Mouse (Mus musculus): ENCODE data around the gene Gm12166. TPM values are rescaled to one million over a fixed set of nuclear protein-coding genes. Genes with fewer than 3 reads are reported as not detected.

Gm12166 gene
- polyA plus RNA-seq, 1 experiment from 2014 or later: 2.6 TPM

GRCm38 (mm10) chr11:46083835-46084444 is 31.8 kb upstream of the Gm12166 start:
- no peak overlapping the region for H3K27ac ChIP-seq
- H3K9me3 ChIP-seq (replicated peaks): no peaks in the 10 kb centered on the region
- no peaks in the 10 kb centered on the region for H3K36me3 ChIP-seq (ENCODE audit: poor library complexity, severe bottlenecking)
- 93% methylated on average over 11 of the region's 11 CpGs for WGBS
- H3K9ac ChIP-seq: no peak overlapping the region
- H3K4me3 ChIP-seq: no peak overlapping the region
- ATAC-seq: no peak
- H3K4me2 ChIP-seq: no peak overlapping the region
- H3K4me1 ChIP-seq: peaks cover 3% of the 10 kb centered on the region; the same call in 1 of the 2 replicates
- no peaks in the 10 kb centered on the region for H3K27me3 ChIP-seq

- no peak overlapping the region for H3K9ac ChIP-seq
- WGBS: 86% methylated on average over 3 of the region's 3 CpGs
- ATAC-seq: no peak
Observed at GRCm38 (mm10) chr11:46083405-46083804, 31.3 kb upstream of the Gm12166 start.

GRCm38 (mm10) chr11:46081075-46081474 is 29.0 kb upstream of the Gm12166 start:
- ATAC-seq: no peak
- no peak overlapping the region for H3K4me2 ChIP-seq
- H3K27ac ChIP-seq: no peak overlapping the region
- no peaks in the 10 kb centered on the region; the same call in 1 of the 2 replicates for H3K9me3 ChIP-seq (replicated peaks)
- H3K27me3 ChIP-seq: no peaks in the 10 kb centered on the region
- H3K4me1 ChIP-seq: peaks cover 3% of the 10 kb centered on the region; the same call in 1 of the 2 replicates
- H3K36me3 ChIP-seq (ENCODE audit: poor library complexity, severe bottlenecking): peaks cover 17% of the 10 kb centered on the region; the same call in 1 of the 2 replicates
- no peak overlapping the region for H3K9ac ChIP-seq
- 85% methylated on average over 2 of the region's 2 CpGs for WGBS
- H3K4me3 ChIP-seq: no peak overlapping the region

More at GRCm38 (mm10) chr11:46083405-46083804, 31.3 kb upstream of the Gm12166 start:
- H3K27ac ChIP-seq: no peak overlapping the region
- no peaks in the 10 kb centered on the region for H3K9me3 ChIP-seq (replicated peaks)
- peaks cover 3% of the 10 kb centered on the region; the same call in 1 of the 2 replicates for H3K4me1 ChIP-seq
- no peak overlapping the region for H3K4me2 ChIP-seq
- no peaks in the 10 kb centered on the region for H3K27me3 ChIP-seq
- no peaks in the 10 kb centered on the region; the same call in 1 of the 2 replicates for H3K36me3 ChIP-seq (ENCODE audit: poor library complexity, severe bottlenecking)
- no peak overlapping the region for H3K4me3 ChIP-seq

- no peaks in the 10 kb centered on the region for H3K4me1 ChIP-seq
- ATAC-seq: no peak
- H3K36me3 ChIP-seq (ENCODE audit: poor library complexity, severe bottlenecking): peaks cover 17% of the 10 kb centered on the region; the same call in 1 of the 2 replicates
- H3K4me3 ChIP-seq: no peak overlapping the region
- H3K9me3 ChIP-seq (replicated peaks): no peaks in the 10 kb centered on the region; the same call in 1 of the 2 replicates
- 90% methylated on average over 7 of the region's 7 CpGs for whole genome bisulfite sequencing
- no peak overlapping the region for H3K9ac ChIP-seq
- no peak overlapping the region for H3K27ac ChIP-seq
- no peaks in the 10 kb centered on the region for H3K27me3 ChIP-seq
- no peak overlapping the region for H3K4me2 ChIP-seq
Observed at GRCm38 (mm10) chr11:46077732-46078375, 25.7 kb upstream of the Gm12166 start.

- H3K27me3 ChIP-seq: no peaks in the 10 kb centered on the region
- H3K4me1 ChIP-seq: no peaks in the 10 kb centered on the region
- no peak overlapping the region for H3K9ac ChIP-seq
- H3K4me3 ChIP-seq: no peak overlapping the region
- no peaks in the 10 kb centered on the region; the same call in 1 of the 2 replicates for H3K9me3 ChIP-seq (replicated peaks)
- no peak for ATAC-seq
- H3K36me3 ChIP-seq (ENCODE audit: poor library complexity, severe bottlenecking): peaks cover 17% of the 10 kb centered on the region; the same call in 1 of the 2 replicates
- 97% methylated on average over 5 of the region's 5 CpGs for WGBS
- no peak overlapping the region for H3K27ac ChIP-seq
- no peak overlapping the region for H3K4me2 ChIP-seq
Observed at GRCm38 (mm10) chr11:46077304-46077703, 25.2 kb upstream of the Gm12166 start.

GRCm38 (mm10) chr11:46076442-46077158 is 24.5 kb upstream of the Gm12166 start:
- Histone ChIP-seq H3K4me1 (no peaks in the 10 kb centered on the region), H3K9ac (no peak overlapping the region), H3K9me3 (replicated peaks) (no peaks in the 10 kb centered on the region; the same call in 1 of the 2 replicates), H3K4me2 (no peak overlapping the region), H3K27me3 (no peaks in the 10 kb centered on the region), H3K36me3 (ENCODE audit: poor library complexity, severe bottlenecking) (peaks cover 17% of the 10 kb centered on the region; the same call in 1 of the 2 replicates), H3K27ac (no peak overlapping the region), H3K4me3 (no peak overlapping the region)
- WGBS: 90% methylated on average over 11 of the region's 11 CpGs
- ATAC-seq: no peak

GRCm38 (mm10) chr11:46075507-46075906 is 23.4 kb upstream of the Gm12166 start:
- Histone ChIP-seq H3K4me2 (no peak overlapping the region), H3K9me3 (replicated peaks) (no peaks in the 10 kb centered on the region; the same call in 1 of the 2 replicates), H3K4me3 (no peak overlapping the region), H3K27ac (no peak overlapping the region), H3K36me3 (ENCODE audit: poor library complexity, severe bottlenecking) (peaks cover 17% of the 10 kb centered on the region; the same call in 1 of the 2 replicates), H3K9ac (no peak overlapping the region), H3K4me1 (no peaks in the 10 kb centered on the region), H3K27me3 (no peaks in the 10 kb centered on the region)
- 92% methylated on average over 3 of the region's 3 CpGs for WGBS
- ATAC-seq: no peak

- ATAC-seq: no peak
- H3K27ac ChIP-seq: no peak overlapping the region
- no peak overlapping the region for H3K4me3 ChIP-seq
- H3K36me3 ChIP-seq (ENCODE audit: poor library complexity, severe bottlenecking): peaks cover 17% of the 10 kb centered on the region; the same call in 1 of the 2 replicates
- 89% methylated on average over 16 of the region's 17 CpGs for WGBS
- no peak overlapping the region for H3K9ac ChIP-seq
- H3K27me3 ChIP-seq: no peaks in the 10 kb centered on the region
- H3K9me3 ChIP-seq (replicated peaks): no peaks in the 10 kb centered on the region; the same call in 1 of the 2 replicates
- peaks cover 10% of the 10 kb centered on the region; the same call in 1 of the 2 replicates for H3K4me1 ChIP-seq
- no peak overlapping the region for H3K4me2 ChIP-seq
Observed at GRCm38 (mm10) chr11:46073850-46074688, 21.9 kb upstream of the Gm12166 start.

- Histone ChIP-seq H3K9ac (no peak overlapping the region), H3K27me3 (no peaks in the 10 kb centered on the region), H3K36me3 (ENCODE audit: poor library complexity, severe bottlenecking) (0 out of 2 replicates have a peak, but pooled peaks cover 17% of the 10 kb centered on the region), H3K27ac (no peak overlapping the region), H3K4me2 (no peak overlapping the region), H3K4me3 (no peak overlapping the region), H3K9me3 (replicated peaks) (no peaks in the 10 kb centered on the region; the same call in 1 of the 2 replicates), H3K4me1 (peaks cover 11% of the 10 kb centered on the region; the same call in 1 of the 2 replicates)
- 85% methylated on average over 15 of the region's 15 CpGs for WGBS
- ATAC-seq: no peak
Observed at GRCm38 (mm10) chr11:46073061-46073849, 21.1 kb upstream of the Gm12166 start.

- WGBS: 72% methylated on average over 8 of the region's 8 CpGs
- H3K4me1 ChIP-seq: peaks cover 11% of the 10 kb centered on the region; the same call in 1 of the 2 replicates
- no peaks in the 10 kb centered on the region for H3K27me3 ChIP-seq
- no peaks in the 10 kb centered on the region; the same call in 1 of the 2 replicates for H3K9me3 ChIP-seq (replicated peaks)
- no peak overlapping the region for H3K4me2 ChIP-seq
- no peak overlapping the region for H3K9ac ChIP-seq
- ATAC-seq: no peak
- H3K4me3 ChIP-seq: no peak overlapping the region
- H3K36me3 ChIP-seq (ENCODE audit: poor library complexity, severe bottlenecking): 0 out of 2 replicates have a peak, but pooled peaks cover 12% of the 10 kb centered on the region
- no peak overlapping the region for H3K27ac ChIP-seq
Observed at GRCm38 (mm10) chr11:46072466-46073060, 20.4 kb upstream of the Gm12166 start.

Measured in forebrain, embryonic 13.5 days (tissue).